Mouse (Mus musculus): Measurements from ENCODE around the gene Eif4e1b. TPM values are rescaled to one million over a fixed set of nuclear protein-coding genes. Genes with fewer than 3 reads are reported as not detected.
A peak's percentile ranks its signal among the peaks of the same experiment; 100 is the strongest.

Eif4e1b gene
- polyA plus RNA-seq, 1 experiment = 3.1 TPM

- Histone ChIP-seq H3K27ac (ENCODE audit: control insufficient read depth, insufficient read depth, low read depth, low read length, poor library complexity) (no peak overlapping the region), H3K4me1 (ENCODE audit: control insufficient read depth, insufficient read depth, low read length) (no peaks in the 10 kb centered on the region), H3K4me3 (replicated peaks; ENCODE audit: control insufficient read depth, low read depth, low read length) (no peak overlapping the region)
- TF ChIP-seq POLR2A (IDR thresholded peaks at IDR 0.05; ENCODE audit: borderline replicate concordance, control insufficient read depth, low read depth, low read length) (no peak), CTCF (IDR thresholded peaks at IDR 0.05; ENCODE audit: control insufficient read depth, insufficient read depth, low read length) (peak; percentile 95)
- WGBS = 24% methylated on average over 9 of the region's 9 CpGs
These were observed 15.9 kb downstream of the Eif4e1b start for GRCm38 (mm10) chr13:54799701-54800100.

- 69% methylated on average over 4 of the region's 4 CpGs for WGBS
- TF ChIP-seq POLR2A (IDR thresholded peaks at IDR 0.05; ENCODE audit: borderline replicate concordance, control insufficient read depth, low read depth, low read length) (no peak), CTCF (IDR thresholded peaks at IDR 0.05; ENCODE audit: control insufficient read depth, insufficient read depth, low read length) (no peak)
- Histone ChIP-seq H3K27ac (ENCODE audit: control insufficient read depth, insufficient read depth, low read depth, low read length, poor library complexity) (no peak overlapping the region), H3K4me3 (replicated peaks; ENCODE audit: control insufficient read depth, low read depth, low read length) (no peak overlapping the region), H3K4me1 (ENCODE audit: control insufficient read depth, insufficient read depth, low read length) (no peaks in the 10 kb centered on the region)
These were observed 16.4 kb downstream of the Eif4e1b start for GRCm38 (mm10) chr13:54800206-54800605.

DNA sequence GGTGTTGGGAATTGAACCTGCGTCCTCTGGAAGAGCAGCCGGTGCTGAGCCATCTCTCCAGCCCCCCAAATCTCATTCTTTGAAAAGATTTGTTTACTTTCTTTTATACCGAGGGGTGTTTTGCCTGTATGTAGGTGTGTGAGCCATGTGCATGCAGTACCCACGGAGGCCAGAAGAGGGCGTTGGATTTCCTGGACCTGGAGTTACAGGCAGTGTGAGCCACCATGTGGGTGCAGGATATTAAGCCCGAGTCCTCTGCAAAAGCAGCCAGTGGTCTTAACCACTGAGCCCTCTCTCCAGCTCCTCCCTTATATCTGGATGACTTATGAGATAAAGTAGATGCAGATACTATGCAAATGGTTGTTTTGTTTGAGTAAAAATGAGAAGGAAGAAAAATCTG is 19.2 kb downstream of the Eif4e1b start:
- TF ChIP-seq POLR2A (IDR thresholded peaks at IDR 0.05; ENCODE audit: borderline replicate concordance, control insufficient read depth, low read depth, low read length) (no peak), CTCF (IDR thresholded peaks at IDR 0.05; ENCODE audit: control insufficient read depth, insufficient read depth, low read length) (peak; percentile 33; the same call in 1 of the 2 replicates)
- 70% methylated on average over 6 of the region's 6 CpGs for WGBS
- H3K27ac ChIP-seq (ENCODE audit: control insufficient read depth, insufficient read depth, low read depth, low read length, poor library complexity) = no peak overlapping the region
- no peak overlapping the region for H3K4me3 ChIP-seq (replicated peaks; ENCODE audit: control insufficient read depth, low read depth, low read length)
- no peaks in the 10 kb centered on the region for H3K4me1 ChIP-seq (ENCODE audit: control insufficient read depth, insufficient read depth, low read length)

DNA sequence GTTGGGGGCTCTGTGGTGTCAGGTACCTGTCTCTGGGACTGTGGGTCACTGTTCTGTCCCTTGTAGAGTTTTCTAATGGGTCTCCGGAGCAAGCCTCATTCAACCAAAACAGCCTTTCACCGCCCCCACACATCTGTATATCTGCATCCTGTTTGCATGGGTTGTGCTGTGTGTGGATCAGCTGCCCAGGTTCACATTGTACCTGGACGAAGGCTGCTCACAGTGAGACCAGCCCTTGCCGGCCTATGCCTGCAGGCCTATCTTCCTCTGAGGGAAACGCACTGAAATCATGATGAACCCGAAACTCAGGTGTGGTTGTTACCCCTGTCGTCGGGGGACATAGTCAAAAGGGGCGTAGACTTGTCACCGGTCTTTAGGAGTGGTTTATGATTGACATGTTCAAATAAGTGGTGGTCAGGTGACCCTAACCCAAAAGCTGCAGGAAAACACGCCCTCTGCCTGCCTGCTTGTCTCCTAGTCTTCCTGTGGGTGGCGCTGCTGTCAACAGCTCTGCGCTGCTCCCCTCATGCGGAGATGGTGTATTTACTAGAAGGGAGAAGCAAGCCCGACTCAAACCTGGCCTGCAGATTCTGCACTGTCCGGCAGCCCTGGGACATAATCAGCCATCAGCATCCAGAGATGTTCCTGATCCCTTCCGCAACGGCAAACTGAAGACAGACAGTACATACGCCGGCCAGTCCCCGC is 21.5 kb downstream of the Eif4e1b start:
- 47% methylated on average over 21 of the region's 21 CpGs for WGBS
- Histone ChIP-seq H3K27ac (ENCODE audit: control insufficient read depth, insufficient read depth, low read depth, low read length, poor library complexity) (no peak overlapping the region), H3K4me1 (ENCODE audit: control insufficient read depth, insufficient read depth, low read length) (no peaks in the 10 kb centered on the region), H3K4me3 (replicated peaks; ENCODE audit: control insufficient read depth, low read depth, low read length) (no peak overlapping the region)
- TF ChIP-seq CTCF (IDR thresholded peaks at IDR 0.05; ENCODE audit: control insufficient read depth, insufficient read depth, low read length) = peak; percentile 35; the same call in 1 of the 2 replicates
- no peak for TF ChIP-seq POLR2A (IDR thresholded peaks at IDR 0.05; ENCODE audit: borderline replicate concordance, control insufficient read depth, low read depth, low read length)

- H3K4me1 ChIP-seq (ENCODE audit: control insufficient read depth, insufficient read depth, low read length) = no peaks in the 10 kb centered on the region
- H3K4me3 ChIP-seq (replicated peaks; ENCODE audit: control insufficient read depth, low read depth, low read length) = no peak overlapping the region
- H3K27ac ChIP-seq (ENCODE audit: control insufficient read depth, insufficient read depth, low read depth, low read length, poor library complexity) = no peak overlapping the region
- no peak for TF ChIP-seq POLR2A (IDR thresholded peaks at IDR 0.05; ENCODE audit: borderline replicate concordance, control insufficient read depth, low read depth, low read length)
- TF ChIP-seq CTCF (IDR thresholded peaks at IDR 0.05; ENCODE audit: control insufficient read depth, insufficient read depth, low read length) = no peak
- WGBS = 47% methylated on average over 13 of the region's 13 CpGs
These were observed 22.7 kb downstream of the Eif4e1b start for GRCm38 (mm10) chr13:54806434-54806976.

- no peak overlapping the region for H3K27ac ChIP-seq (ENCODE audit: control insufficient read depth, insufficient read depth, low read depth, low read length, poor library complexity)
- H3K4me3 ChIP-seq (replicated peaks; ENCODE audit: control insufficient read depth, low read depth, low read length) = no peak overlapping the region
- WGBS = 69% methylated on average over 12 of the region's 12 CpGs
These were observed 24.3 kb downstream of the Eif4e1b start for GRCm38 (mm10) chr13:54808067-54808466.

GRCm38 (mm10) chr13:54811476-54811875 is 27.7 kb downstream of the Eif4e1b start:
- TF ChIP-seq CTCF (IDR thresholded peaks at IDR 0.05; ENCODE audit: control insufficient read depth, insufficient read depth, low read length) = no peak
- TF ChIP-seq POLR2A (IDR thresholded peaks at IDR 0.05; ENCODE audit: borderline replicate concordance, control insufficient read depth, low read depth, low read length) = no peak
- Histone ChIP-seq H3K4me3 (replicated peaks; ENCODE audit: control insufficient read depth, low read depth, low read length) (no peak overlapping the region), H3K4me1 (ENCODE audit: control insufficient read depth, insufficient read depth, low read length) (no peaks in the 10 kb centered on the region), H3K27ac (ENCODE audit: control insufficient read depth, insufficient read depth, low read depth, low read length, poor library complexity) (no peak overlapping the region)
- WGBS = 44% methylated on average over 7 of the region's 7 CpGs

More at GRCm38 (mm10) chr13:54808067-54808466, 24.3 kb downstream of the Eif4e1b start:
- no peak for TF ChIP-seq POLR2A (IDR thresholded peaks at IDR 0.05; ENCODE audit: borderline replicate concordance, control insufficient read depth, low read depth, low read length)
- no peak for TF ChIP-seq CTCF (IDR thresholded peaks at IDR 0.05; ENCODE audit: control insufficient read depth, insufficient read depth, low read length)
- no peaks in the 10 kb centered on the region for H3K4me1 ChIP-seq (ENCODE audit: control insufficient read depth, insufficient read depth, low read length)

DNA sequence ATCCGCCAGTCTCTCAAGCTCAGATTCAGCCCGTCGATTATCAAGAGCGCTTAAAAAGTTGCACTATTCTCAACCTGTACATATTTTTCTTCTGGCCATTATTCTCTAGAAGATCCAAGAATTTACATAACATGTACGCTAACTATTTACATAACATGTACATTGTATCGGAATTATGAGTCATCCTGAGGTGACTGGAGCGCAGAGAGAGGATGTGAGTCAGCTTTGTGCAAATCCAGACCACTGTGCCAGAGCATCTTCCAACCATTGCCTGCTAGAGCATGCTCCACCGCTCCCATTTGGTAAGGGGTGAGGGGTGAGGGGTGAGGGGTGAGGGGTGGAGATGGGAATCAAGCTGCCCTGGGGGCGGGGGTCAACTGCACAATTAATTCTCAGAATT is 29.6 kb downstream of the Eif4e1b start:
- TF ChIP-seq CTCF (IDR thresholded peaks at IDR 0.05; ENCODE audit: control insufficient read depth, insufficient read depth, low read length) = no peak
- TF ChIP-seq POLR2A (IDR thresholded peaks at IDR 0.05; ENCODE audit: borderline replicate concordance, control insufficient read depth, low read depth, low read length) = no peak
- H3K4me1 ChIP-seq (ENCODE audit: control insufficient read depth, insufficient read depth, low read length) = no peaks in the 10 kb centered on the region
- H3K27ac ChIP-seq (ENCODE audit: control insufficient read depth, insufficient read depth, low read depth, low read length, poor library complexity) = no peak overlapping the region
- WGBS = 69% methylated on average over 9 of the region's 9 CpGs
- H3K4me3 ChIP-seq (replicated peaks; ENCODE audit: control insufficient read depth, low read depth, low read length) = no peak overlapping the region
